Mouse (Mus musculus) lung, adult 10 weeks (tissue): ENCODE results near the gene Prdm9. TPM values are rescaled to one million over a fixed set of nuclear protein-coding genes. Genes with fewer than 3 reads are reported as not detected.

ENCODE experiments used
- polyA plus RNA-seq: library from polyadenylated mRNA; stranded (reverse); fragments of 350-450 nt; fragmentation: Illumina TruSeq; extraction: RNeasy Lipid Tissue Mini Kit (QIAGEN cat#74804); gene quantifications from one replicate; pipeline ENCODE4 v1.2.3, GENCODE M21; 2014; ENCODE audit warnings: low read depth, low replicate concordance; ENCODE audit not compliant: insufficient read depth

Gene Prdm9
- polyA plus RNA-seq: 1.5 TPM

DNA sequence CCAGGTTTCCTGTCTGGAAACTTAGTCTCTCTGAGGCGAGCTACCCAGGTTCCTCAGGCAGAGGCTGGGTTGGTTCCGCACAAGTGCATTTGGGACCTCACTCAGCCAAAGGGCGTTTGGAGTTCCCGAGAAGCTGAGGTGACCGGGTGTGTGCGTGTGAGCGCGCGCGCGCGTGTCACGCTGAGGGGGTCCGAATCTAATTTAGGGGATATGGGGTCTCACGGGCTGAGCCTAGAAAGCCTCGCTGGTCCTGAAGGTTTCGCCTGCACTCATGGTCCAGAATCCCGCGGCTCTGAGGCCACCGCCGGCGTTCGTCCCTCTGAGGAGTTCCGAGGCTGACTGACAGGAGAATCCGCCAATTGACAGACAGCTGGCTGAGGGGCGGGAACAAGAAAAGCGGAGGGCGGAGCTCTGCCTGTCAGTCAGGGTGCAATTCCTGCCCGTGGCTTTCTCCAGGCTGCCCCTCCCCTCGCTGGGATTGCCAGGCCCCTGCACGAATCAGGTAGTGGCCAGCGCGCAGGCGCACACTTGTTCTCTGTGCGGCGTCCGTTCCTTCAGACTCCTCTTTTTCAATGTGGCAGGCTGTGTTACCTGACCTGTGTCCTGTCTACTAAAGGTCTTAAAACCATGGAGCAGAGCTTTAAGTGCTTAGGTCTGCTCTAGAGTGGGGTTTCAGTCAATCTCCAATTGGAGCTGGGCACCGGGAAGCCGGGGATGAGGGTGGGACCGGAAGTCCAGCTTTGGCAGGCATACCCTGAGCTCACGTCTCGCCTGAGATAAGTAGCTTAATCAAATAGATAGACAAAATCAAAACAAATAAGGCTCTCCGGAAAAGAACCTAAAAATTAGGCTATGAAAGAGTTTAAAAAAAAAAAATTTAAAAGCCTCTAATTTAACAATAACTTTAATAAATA lies at the start of gene Prdm9:
Gene Prdm9 (minus strand): TSS at position 341 of the 914 bp plus-strand sequence.

DNA sequence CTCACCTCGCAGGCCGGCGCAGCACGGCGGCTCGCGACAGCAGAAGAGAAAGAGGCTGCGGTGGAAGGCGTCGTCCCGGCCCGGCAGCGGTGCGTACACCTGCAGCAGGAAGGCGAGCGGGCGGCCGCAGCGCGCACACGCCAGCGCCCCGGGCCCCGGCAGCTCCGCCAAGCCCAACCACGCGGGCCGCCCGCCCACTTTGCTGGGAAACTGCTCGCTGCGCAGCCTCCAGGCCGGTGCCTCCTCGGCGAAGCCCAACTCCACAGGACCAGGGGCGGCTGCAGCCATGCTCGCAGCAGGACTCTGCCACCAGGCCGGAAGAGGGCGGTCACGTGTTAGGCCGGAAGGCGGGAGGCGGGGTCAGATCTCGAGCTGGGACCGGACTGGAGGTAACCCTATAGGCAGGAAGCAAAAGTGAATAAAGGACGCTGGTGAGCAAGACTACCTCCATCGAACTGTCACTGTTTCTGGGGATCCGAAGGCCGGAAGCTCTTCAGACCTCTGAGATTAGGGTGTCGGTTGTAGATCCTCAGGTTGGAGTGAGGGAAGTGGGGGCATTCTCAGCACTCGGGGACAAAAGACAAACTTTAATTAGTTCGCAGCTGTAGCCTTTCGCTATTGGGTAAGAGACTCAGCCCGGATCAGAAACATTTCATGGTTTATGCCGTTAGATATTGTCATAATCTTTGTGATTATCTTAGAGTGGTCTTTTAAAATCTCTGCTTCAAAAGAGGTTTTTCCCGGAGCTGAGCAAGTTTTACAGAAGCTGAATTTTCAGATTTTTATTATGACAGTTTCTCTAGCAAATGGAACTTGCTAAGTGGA lies 37.0 kb downstream of the Prdm9 start, which contains the start of gene Pdcd2:
Gene Pdcd2 (minus strand): TSS at position 316 of the 825 bp plus-strand sequence.

DNA sequence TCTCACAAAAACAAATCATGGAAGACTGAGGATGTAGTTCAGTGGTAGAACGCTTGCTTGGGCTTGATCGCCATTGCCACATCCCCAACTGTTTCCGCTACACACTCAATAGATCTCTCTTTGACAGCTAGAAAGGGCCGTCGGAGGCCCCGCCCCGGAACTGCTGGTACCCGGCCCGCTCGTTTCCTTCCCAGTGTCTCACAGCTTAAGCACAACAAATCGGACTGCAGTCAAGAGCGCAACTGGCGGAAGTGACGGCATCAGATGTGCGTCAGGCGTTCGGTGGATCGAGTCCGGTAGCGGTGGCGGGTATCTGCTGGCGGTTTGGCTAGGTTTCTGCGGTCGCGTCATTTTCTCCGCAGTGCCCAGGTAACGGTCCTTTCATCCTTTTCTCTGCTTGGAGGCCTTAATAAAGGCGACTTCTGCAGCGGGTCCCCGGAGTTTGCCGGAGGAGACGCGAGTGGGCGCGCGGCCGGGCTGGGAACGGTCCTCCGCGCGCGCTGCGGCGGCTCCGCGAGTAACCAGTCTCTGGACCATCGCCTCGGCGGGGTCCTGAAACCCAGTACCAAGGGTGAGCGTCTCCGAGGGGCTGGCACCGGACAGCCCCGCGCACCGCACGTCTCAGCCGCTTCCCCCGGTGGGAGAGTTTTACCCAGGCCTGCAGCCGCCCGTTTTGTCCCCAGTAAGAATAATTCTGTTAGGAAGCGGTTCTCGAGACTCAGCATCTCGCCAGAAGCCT lies 64.3 kb downstream of the Prdm9 start, which contains the start of the genes Psmb1 and Tbp:
Gene Psmb1 (minus strand): TSS at position 96 of the 739 bp plus-strand sequence.
Gene Tbp (plus strand): TSS at position 233 of the 739 bp plus-strand sequence.

Other genes with a start within 250 kb of the Prdm9 start
- gene Dll1, start 187.5 kb downstream of the Prdm9 start, polyA plus RNA-seq: 24.8 TPM
- gene Fam120b, start 168.2 kb downstream of the Prdm9 start, polyA plus RNA-seq: 8.5 TPM
- gene Psmb1, start 64.6 kb downstream of the Prdm9 start, polyA plus RNA-seq: 160 TPM
- 15.7 TPM for gene Tbp, start 64.5 kb downstream of the Prdm9 start, polyA plus RNA-seq
- 20.1 TPM for gene Pdcd2, start 37.1 kb downstream of the Prdm9 start, polyA plus RNA-seq
- gene Chd1, start 140.6 kb upstream of the Prdm9 start, polyA plus RNA-seq: 5.7 TPM